Mouse (Mus musculus) 3134 (cell line): ENCODE results near the gene Pomgnt1.

Experiments
- DNase-seq: peaks from one replicate; pipeline ENCODE4 v3.0.0-alpha.2; 2011; ENCODE audit warnings: low spot score; ENCODE audit not compliant: insufficient read length; ENCODE audit errors: extremely low read depth

The Pomgnt1 gene

DNA sequence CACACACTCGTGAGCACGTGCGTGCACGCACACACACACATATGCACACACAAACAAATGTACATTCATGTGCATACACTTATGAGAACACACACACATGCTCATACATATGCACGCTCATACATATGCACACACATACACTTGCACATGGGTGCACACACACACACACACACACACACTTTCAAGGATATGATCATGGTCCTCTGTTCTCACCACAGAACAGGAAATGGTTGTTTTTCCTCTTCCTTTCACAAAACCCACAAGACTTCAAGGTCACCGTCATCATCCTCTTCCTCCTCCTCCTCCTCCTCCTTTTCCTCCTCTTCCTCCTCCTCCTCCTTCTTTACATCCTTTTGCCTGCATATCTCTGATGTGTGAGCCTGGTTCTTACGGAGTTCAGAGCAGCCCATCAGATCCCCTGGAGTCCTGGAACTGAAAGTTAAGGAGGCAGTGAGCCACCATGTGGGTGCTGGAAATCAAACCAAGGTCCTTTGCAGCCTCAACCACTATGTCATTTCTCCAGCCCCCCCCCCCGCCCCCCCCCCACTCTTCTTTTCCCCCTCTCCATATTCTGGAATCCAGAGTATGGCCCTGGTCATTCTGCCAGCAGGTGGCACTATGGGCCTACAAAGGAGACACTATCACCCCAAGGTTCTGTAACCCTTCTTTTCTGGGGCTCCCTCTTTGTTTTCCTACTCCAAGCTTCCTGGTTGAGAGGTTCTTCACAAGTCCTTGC is 45.1 kb downstream of the Pomgnt1 start:
- DNase-seq: no peak

DNA sequence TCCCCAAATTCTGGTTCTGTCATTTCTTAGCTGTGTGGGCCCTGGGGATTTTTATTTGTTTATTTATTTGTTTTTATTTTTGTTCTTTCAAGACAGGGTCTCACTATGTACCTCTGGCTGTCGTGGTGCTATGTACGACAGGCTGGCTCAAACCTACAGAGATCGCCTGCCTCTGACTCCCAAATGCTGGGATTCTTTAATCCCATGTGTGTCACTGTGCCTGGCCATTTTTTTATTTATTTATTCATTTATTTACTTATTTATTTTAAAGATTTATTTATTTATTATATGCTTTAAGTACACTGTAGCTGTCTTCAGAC is 45.7 kb downstream of the Pomgnt1 start:
- DNase-seq: no peak

DNA sequence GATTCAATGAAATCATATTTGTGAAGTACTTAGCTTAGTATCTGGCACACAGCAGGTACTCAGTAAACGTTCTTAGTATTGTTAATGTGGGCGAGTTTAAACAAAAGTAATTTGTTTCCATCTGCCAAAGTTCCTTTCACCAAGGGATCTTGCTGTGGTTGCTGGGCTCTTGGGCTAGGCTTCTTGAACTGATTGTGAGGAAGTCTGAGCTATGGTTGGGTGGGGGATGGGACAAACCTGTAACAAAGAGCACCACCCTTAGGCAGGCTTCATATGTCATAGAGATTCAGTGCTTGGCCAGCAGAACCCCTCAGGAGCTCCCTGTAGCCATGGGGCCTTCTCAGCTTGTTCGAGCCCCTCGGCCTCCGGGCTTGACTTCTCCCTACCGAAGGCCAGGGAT is 49.4 kb downstream of the Pomgnt1 start, which contains the start of the genes 1700042G07Rik and Gm49337:
Gene 1700042G07Rik, plus strand, starts transcription at position 301 of the 400 bp plus-strand sequence.
Gene Gm49337, plus strand, starts transcription at position 313 of the 400 bp plus-strand sequence.
- DNase-seq: no peak

DNA sequence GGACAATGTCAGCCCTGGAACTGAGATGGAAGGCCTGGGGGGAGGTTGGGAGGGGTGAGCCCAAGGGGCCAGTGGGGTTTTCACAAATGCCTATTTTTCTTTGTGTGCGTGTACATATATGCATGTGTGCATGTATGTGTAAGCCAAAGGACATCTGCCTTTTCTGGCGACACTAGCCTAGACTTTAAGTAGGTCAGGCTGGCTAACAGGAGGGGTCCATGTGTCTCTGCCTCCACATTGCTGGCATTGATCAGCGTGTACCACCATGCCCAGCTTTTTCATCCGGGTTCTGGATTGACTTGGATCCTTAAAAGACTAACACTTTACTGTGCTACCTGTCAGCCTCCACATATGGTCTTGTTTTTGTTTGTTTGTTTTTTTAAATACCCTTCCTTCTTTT is 50.1 kb downstream of the Pomgnt1 start:
- no peak for DNase-seq

DNA sequence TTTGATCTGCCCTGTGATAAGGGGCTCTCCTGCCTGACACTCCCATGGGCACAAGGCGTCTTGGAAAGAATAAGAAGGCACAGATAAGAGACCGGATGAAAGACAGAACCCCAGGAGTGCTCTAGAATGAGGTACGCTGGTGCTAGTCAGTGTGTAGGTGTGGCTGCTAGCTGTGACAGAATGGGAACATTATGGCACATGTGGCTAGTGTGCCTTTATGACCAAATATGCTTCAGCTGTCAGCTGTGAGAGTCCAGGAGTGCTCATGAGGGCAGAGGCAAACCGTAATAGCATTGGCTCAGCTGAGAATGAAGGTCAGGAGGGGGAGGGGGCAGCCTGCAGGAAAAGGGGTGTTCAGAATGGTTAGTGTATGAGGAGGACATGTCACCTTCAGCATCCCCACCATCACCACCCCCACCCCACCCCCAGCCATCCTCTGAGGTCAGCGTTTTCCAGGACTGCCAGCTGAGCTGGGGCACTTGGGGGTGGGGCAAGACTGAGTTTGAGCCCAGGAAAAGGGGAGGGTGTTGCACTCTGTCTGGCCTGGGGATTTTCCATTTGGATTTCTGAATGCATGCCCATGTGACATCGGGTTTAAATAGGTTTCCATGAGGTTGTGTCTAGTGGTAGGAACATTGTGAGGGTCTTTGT is 51.0 kb downstream of the Pomgnt1 start:
- DNase-seq: no peak

DNA sequence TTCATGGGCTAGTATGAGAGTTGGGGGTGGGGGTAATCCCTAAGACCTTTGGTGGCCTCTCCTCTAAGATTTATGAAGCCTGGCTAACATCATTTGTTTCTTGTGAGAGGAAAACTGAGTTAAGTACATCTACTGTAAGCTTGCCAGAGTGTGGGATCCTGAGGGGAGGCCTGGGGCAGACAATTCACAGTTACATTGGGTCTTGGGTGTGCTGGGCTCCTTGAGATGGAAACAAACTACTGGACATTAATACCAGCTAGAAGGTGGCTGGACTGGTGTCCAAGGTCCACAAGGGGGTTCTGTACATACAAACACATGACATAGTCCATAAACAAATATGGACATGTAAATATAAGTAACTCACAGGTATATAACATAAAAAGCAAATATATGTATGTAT is 51.5 kb downstream of the Pomgnt1 start:
- DNase-seq: no peak

DNA sequence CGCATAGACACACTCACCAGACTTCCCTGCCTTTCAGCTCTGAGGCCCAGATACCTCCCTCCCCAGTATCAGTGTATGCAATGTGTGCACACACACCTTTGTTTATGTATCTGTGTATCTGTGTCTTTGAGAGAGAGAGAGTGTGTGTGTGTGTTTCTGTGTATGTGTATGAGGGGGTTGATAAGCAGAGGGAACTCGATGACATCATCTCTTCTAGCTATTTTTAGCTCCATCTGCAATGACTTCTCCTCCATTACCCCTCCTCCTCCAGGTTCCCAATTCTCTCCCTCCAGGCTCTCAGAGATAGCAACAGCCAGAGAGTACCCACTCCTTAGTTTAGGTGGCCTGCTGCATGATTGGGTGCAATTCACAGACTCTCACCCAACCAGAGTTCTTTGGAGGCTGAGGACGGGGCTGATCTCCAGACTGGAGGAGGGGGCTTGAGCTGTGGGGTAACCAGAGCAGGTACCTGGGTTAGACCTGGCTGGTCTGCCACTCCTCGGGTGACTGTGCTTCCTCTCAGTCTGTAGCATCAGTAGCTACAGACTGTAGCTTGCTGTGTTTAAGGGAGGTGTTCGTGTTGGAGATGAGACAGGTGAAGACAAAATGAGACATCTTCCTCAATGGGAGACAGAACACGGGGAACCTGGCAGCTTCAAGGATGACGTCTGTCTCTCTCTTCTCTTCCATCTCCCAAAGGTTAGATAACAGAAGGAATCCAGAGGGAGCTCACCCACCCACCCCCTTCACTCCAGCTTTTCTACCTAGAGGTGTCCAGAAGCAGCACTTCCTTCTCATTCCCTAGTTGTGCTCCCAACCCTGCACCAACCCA is 52.3 kb downstream of the Pomgnt1 start:
- no peak for DNase-seq

DNA sequence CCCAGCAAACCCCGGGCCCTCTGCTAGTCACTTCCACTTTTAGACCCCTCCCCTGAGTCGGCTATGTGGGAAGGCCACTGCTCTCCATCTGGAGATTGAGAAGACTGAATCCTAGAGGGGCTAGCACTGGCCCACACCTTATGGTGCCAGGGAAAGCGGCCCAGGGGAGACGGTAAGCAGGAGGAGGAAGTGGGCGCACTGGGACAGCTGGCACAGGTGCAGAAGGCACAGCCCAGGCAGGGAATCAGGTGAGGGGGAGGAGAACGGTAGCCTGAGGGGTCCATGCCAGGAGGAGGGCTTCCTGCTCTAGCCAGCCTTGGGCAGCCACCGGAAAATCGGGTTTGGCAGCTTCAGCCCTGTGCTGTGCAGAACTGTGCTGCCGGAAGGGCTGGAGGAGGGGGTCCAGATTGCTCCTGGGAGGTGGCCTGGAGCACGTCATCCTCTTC is 52.9 kb downstream of the Pomgnt1 start:
- no peak for DNase-seq

DNA sequence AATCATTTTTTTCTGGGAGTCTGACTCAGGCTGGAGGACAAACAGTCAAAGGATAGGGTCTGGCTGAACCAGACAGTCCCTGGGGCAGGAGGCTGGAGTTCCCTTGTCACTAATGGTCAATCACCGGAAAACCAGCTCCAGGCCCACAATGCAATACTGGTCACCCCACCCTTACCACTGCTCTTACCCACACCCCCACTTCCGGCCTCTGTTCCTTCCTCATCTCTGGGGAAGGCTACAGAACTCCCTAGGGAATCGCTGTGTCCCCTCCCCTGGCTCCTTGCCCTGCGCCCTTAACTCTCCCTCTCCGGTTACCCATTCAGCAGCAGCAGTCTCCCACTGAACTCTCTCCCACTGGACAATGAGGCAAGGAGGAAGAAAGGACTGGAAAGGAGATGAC is 53.5 kb downstream of the Pomgnt1 start:
- DNase-seq: no peak

DNA sequence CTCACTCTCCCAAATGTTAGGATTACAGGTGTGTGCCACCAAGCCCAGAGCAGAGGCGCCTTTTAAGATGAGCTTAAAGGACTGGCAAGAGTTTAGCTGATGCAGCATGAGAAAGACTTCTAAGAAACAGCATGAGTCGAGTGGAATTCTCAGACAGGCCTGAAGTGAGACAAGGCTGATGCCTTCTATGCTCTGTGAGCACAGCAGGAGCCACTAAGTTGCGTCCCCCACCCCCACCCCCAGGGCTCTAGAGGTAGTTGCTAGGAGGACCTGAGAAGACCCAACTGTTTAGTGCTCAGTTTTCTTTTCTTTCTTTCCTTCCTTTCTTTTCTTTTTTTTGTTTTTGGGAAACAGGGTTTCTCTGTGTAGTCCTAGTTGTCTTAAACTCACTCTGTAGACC is 58.4 kb downstream of the Pomgnt1 start:
- no peak for DNase-seq

DNA sequence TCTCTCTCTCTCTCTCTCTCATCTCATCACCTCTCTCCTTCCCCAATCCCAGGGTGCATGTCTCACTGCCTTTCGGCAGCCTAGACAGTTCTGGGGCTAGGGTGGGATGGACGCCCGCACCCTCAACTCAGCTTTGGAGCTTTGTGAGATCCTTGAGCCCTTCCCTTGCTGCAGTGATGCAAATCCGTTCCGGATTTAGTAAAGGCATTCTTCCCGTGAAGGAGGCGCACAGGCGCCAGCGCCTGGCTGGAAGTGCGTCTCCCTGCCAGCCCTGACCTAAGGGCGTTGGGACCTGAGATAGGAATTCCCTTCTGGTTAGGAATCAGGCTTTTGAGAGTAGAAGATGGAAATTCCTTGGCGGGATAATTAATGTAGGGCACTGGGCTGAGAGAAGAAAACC is 59.1 kb downstream of the Pomgnt1 start:
- no peak for DNase-seq

DNA sequence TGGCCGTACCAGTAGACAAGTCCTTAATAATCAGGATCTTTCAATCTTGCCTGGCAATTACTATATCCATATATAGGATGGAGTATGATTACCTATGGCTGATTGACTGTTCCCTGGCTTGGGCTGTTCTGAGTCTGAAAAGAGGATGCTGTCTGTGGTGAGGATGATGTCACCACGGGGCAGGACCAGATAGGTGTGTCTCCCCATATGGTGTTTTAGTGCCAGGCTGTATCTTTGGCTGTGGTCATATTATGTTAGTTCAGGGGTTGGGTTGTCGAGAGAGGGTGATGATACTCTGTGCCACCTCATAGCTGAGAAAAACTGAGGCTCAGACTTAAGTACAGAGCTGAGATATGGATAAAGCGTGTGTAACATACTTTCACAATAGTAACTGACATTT is 61.4 kb downstream of the Pomgnt1 start:
- DNase-seq: no peak

DNA sequence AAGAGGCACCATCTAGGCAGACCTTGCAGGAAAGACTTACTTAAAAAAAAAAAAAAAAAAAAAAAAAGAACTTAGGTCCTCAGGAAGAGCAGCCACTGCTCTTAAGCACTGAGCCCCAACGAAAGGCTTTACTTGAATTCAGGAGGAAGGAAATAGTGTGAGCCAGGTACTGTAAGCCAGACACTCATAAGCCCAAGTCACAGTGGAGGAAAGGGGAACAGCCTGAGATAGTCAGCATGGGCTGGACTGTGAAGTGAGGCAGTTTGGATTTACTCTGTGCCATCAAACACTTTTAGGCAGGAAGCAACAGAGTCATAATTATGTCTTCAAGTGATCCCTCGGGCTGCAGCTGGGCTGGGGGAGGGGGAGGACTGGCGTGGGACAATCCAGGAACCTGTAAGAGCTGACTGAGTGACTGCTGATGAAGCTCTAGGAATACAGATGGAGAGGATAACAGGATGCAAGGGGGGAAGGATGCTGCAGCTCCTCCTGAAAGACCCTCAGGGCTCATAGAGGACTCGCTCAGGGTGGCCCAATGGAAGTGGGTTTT is 68.7 kb downstream of the Pomgnt1 start:
- no peak for DNase-seq

DNA sequence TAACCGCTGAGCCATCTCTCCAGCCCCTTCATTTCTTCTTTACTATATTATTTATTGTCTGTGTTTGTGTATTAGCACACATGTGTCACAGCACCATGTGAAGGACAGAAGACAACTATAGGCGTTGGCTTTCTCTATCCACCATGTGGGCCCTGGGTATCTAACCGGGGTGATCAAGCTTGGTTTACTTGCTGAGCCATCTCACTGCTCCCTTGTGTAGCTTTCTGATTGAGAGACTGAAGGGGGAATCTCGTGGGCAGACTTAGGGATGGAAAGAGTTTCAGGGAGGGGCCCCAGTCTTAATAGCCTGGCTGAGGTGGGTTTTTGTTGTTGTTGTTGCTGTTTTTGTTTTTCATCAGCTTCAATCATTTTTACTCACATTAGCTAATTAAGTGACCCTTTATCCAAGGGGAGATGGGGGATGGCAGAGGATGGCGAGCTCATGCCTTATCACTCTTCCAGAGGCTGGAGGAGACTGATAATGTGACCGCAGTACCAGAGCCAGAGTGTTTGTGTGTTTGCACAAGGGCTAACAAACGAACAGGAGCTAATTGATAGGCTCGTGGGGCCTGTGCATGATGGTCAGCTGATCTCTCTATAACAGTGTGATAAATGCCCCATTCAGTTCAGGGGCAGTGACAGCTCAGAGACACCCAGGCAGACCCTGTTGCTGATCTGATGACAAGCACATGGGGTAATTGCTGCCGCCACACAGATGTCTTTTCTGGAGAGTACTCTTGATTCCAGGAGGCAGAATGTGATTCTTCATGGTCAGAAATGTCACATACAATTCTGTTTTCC is 70.1 kb downstream of the Pomgnt1 start:
- DNase-seq: no peak

DNA sequence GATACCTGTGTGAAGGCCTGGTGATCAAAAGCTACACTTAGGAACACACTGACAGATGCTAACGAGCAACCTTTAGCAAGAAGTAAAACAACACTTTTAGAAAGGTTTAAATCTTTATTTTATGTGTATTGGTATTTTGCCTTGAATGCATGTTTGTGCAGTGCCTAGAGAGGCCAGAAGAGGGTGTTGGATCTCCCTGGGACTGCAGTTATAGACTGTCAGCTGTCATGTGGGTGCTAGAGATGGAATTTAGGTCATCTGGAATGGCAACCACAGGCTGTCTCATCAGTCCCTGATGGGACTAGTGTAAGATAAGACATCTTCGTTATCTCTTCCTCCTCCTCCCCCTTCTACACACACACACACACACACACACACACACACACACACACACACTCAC is 74.8 kb downstream of the Pomgnt1 start:
- DNase-seq: no peak

DNA sequence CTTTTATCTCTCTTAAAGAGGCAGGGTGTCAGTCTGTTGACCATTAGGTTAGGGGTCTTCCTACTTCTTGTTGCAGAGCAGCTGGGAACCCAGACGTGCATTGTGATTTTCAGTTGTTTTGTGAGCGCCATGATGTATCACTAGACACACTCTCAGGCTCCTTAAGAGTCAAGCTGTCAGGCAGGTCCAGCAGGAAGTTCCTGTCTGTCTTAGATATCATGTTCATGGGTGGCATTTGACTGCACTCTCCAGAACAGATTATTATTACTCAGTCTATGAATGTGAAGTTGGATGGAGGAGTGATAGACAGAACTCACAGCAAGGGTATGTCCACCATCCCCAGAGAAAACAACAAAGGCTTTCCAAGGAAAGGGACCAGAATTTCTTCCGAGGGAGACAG is 80.8 kb downstream of the Pomgnt1 start:
- no peak for DNase-seq

DNA sequence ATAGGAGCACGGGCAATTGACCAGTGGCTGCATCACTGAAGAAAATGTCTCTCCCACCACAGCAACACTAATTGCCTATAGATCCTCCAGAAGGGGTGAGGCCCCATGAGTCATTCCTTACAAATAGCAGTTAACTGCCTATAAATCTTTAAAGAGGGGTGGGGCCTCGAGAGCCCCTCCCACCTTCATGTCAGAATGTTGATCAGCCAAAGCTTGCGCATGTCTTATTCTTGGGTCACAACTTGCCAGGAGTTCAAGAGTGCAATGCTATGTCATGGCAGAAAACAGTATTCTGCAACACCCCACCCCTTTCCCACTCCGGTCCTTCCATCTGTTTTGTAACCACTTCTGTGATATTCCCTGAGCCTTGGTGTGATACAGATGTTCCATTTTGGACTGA is 82.9 kb downstream of the Pomgnt1 start:
- DNase-seq: no peak

DNA sequence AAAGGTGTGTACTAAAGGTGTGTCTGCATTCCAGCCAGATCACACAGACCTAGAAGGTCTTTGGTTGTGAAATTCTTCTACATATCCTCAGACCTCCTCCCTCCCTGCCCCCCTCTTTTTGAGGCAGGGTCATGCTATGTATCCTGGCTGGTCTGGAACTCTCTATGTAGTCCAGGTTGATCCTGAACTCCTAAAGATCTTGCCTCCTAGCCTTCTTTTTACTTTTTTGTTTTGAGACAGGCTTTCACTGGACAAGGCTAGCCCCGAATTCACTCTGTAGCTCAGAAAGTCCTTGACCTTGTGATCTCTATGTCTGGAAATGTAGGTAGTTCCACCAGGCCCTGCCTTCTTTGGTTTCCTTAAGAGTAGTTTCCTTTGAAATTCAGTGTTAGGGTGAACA is 85.3 kb downstream of the Pomgnt1 start:
- no peak for DNase-seq
